Mouse (Mus musculus): Measurements from ENCODE around the gene Babam2. TPM values are rescaled to one million over a fixed set of nuclear protein-coding genes. Genes with fewer than 3 reads are reported as not detected.

Babam2 gene
- total and polyA plus RNA-seq, 2 experiments from 2014 or later, result 39.1 to 51.3 TPM

DNA sequence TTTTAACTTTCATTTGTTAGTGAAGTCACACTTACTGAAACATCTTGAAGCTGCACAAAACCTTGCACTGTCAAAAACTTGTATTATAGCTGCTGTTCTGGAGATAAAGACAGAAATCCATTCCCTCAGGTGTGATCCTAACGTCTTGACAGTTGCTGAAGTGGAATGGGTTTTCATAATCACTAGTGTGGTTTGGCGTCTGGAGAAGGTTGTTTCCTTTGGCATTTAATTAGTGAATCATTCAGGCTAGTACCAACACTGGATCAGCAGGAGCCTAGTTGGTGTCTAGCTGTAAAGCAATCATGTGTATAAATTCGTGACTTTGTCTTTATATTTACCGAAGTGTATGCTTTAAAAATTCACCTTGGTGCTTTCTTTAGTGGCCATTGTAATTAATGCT lies 1.4 kb downstream of the Babam2 start:
- DNase-seq (ENCODE audit: low spot score) (no peak), ATAC-seq (ENCODE audit: insufficient read depth, low read depth) (no peak)
- Histone ChIP-seq H3K4me2 (ENCODE audit: low read depth, low read length) (no peak overlapping the region), H3K27me3 (ENCODE audit: control insufficient read depth, insufficient read depth, low read length) (no peaks in the 10 kb centered on the region), H3K4me3 (ENCODE audit: low read depth, low read length) (peak overlapping the region; percentile 78; the same call in 1 of the 2 replicates), H3K36me3 (replicated peaks; ENCODE audit: control insufficient read depth, insufficient read depth, low read length) (peaks cover 19% of the 10 kb centered on the region), H3K9ac (replicated peaks; ENCODE audit: low read depth, low read length) (no peak overlapping the region), H3K4me1 (ENCODE audit: control insufficient read depth, insufficient read depth) (0 out of 2 replicates have a peak, but pooled peaks cover 4% of the 10 kb centered on the region), H3K9me3 (replicated peaks; ENCODE audit: control insufficient read depth, low read length) (no peaks in the 10 kb centered on the region), H3K27ac (ENCODE audit: low read depth) (no peak overlapping the region)
- TF ChIP-seq CTCF (IDR thresholded peaks at IDR 0.05; ENCODE audit: low read depth) (no peak), EP300 (IDR thresholded peaks at IDR 0.05; ENCODE audit: low read depth) (no peak)
- 53% methylated on average over 4 of the region's 4 CpGs for WGBS

DNA sequence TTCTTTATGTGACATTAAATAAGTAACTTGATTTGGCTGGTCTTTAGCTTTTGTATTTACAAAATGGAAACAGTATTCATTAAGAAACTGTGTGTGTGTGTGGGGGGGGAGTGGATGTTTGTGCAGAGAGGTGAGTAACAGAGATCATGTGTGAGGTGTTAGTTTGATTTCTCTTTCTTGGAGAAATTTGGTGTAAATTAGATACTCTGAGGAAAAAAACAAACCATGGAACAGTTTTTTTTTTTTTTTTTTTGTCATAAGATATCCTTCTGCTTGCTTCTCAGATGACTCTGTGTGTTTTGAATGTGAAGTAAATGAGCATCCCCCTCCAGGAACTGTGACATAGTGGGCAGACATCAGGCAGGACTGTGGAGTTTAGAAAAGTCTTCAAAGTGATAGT lies 1.9 kb downstream of the Babam2 start:
- no peaks in the 10 kb centered on the region for H3K9me3 ChIP-seq (replicated peaks; ENCODE audit: control insufficient read depth, low read length)
- no peak overlapping the region for H3K4me3 ChIP-seq (ENCODE audit: low read depth, low read length)
- H3K4me1 ChIP-seq (ENCODE audit: control insufficient read depth, insufficient read depth), result 0 out of 2 replicates have a peak, but pooled peaks cover 4% of the 10 kb centered on the region
- no peak overlapping the region for H3K4me2 ChIP-seq (ENCODE audit: low read depth, low read length)
- DNase-seq (ENCODE audit: low spot score) (no peak), ATAC-seq (ENCODE audit: insufficient read depth, low read depth) (no peak)
- H3K27me3 ChIP-seq (ENCODE audit: control insufficient read depth, insufficient read depth, low read length), result no peaks in the 10 kb centered on the region
- no peak overlapping the region for H3K9ac ChIP-seq (replicated peaks; ENCODE audit: low read depth, low read length)
- H3K27ac ChIP-seq (ENCODE audit: low read depth), result no peak overlapping the region
- H3K36me3 ChIP-seq (replicated peaks; ENCODE audit: control insufficient read depth, insufficient read depth, low read length), result peaks cover 19% of the 10 kb centered on the region
- no peak for TF ChIP-seq EP300 (IDR thresholded peaks at IDR 0.05; ENCODE audit: low read depth)

DNA sequence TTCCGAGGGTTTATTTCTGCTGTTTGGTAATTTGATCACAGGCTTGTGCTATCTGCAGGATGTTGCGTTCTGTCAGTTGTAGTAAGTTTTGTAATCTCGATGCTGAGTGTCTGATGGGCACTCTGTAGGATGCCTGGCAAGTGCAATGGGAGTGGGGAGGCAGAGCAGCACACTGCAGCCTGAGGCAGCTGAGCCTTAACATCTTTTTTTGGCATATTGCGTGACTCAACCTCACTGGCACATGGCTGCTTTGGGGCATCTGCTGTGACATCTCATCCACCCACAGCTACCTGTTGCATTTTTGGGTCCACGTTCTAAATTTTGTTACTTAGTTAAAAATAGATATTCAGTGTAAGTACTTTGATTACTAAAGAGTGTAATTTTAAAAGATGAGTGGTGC lies 7.5 kb downstream of the Babam2 start:
- peaks cover 26% of the 10 kb centered on the region for H3K36me3 ChIP-seq (replicated peaks; ENCODE audit: control insufficient read depth, insufficient read depth, low read length)
- no peak overlapping the region for H3K4me2 ChIP-seq (ENCODE audit: low read depth, low read length)
- no peak overlapping the region for H3K27ac ChIP-seq (ENCODE audit: low read depth)
- no peaks in the 10 kb centered on the region for H3K27me3 ChIP-seq (ENCODE audit: control insufficient read depth, insufficient read depth, low read length)
- H3K4me1 ChIP-seq (ENCODE audit: control insufficient read depth, insufficient read depth), result no peaks in the 10 kb centered on the region
- no peak overlapping the region for H3K4me3 ChIP-seq (ENCODE audit: low read depth, low read length)
- no peak overlapping the region for H3K9ac ChIP-seq (replicated peaks; ENCODE audit: low read depth, low read length)
- 84% methylated on average over 5 of the region's 5 CpGs for WGBS
- ATAC-seq (ENCODE audit: insufficient read depth, low read depth), result no peak
- H3K9me3 ChIP-seq (replicated peaks; ENCODE audit: control insufficient read depth, low read length), result no peaks in the 10 kb centered on the region
- TF ChIP-seq CTCF (IDR thresholded peaks at IDR 0.05; ENCODE audit: low read depth) (no peak), EP300 (IDR thresholded peaks at IDR 0.05; ENCODE audit: low read depth) (no peak)
- no peak for DNase-seq (ENCODE audit: low spot score)

DNA sequence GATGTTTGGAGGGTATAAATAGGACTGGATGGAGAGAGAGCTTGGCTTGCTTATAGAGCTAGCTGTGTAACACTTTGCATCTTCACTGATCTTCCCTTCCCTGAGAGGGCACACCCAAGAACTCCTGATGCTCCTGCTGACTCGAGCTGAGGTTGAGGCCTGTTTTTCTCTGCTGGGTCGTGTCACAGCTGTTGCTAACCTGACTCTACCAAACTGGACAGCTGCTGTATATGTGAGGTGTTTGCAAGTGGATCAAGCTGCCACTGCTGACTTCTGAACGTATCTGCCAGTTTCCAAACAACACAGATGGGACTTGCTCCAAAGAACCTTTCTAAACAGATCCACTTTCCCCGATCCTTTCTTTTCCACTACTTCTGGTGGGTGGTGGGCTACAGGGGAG lies 9.3 kb downstream of the Babam2 start:
- Histone ChIP-seq H3K27ac (ENCODE audit: low read depth) (no peak overlapping the region), H3K4me3 (ENCODE audit: low read depth, low read length) (no peak overlapping the region), H3K9me3 (replicated peaks; ENCODE audit: control insufficient read depth, low read length) (no peaks in the 10 kb centered on the region), H3K36me3 (replicated peaks; ENCODE audit: control insufficient read depth, insufficient read depth, low read length) (peaks cover 25% of the 10 kb centered on the region), H3K4me2 (ENCODE audit: low read depth, low read length) (no peak overlapping the region), H3K4me1 (ENCODE audit: control insufficient read depth, insufficient read depth) (no peaks in the 10 kb centered on the region), H3K27me3 (ENCODE audit: control insufficient read depth, insufficient read depth, low read length) (no peaks in the 10 kb centered on the region), H3K9ac (replicated peaks; ENCODE audit: low read depth, low read length) (no peak overlapping the region)
- TF ChIP-seq CTCF (IDR thresholded peaks at IDR 0.05; ENCODE audit: low read depth), result no peak
- no peak for TF ChIP-seq EP300 (IDR thresholded peaks at IDR 0.05; ENCODE audit: low read depth)
- 73% methylated on average over 4 of the region's 4 CpGs for WGBS
- DNase-seq (ENCODE audit: low spot score) (no peak), ATAC-seq (ENCODE audit: insufficient read depth, low read depth) (no peak)

DNA sequence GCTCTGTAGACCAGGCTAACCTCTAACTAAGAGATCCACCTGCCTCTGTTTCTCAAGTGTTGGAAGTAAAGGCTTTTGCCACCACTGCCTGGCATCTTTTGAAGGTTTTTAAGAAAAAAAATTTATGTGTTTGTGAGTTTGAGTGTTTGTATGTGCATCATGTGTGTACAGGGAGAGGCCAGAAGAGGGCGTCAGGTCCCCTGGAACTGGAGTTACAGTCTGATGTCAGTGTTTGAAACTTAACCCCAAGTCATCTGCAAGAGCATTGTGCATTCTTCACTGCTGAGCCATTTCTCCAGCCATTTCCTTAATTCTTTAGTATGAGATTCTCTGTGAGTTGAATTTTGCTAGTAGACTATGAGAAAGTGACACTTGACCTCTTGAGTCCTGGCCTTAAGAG lies 11.9 kb downstream of the Babam2 start:
- Histone ChIP-seq H3K27ac (ENCODE audit: low read depth) (no peak overlapping the region), H3K4me3 (ENCODE audit: low read depth, low read length) (no peak overlapping the region), H3K4me1 (ENCODE audit: control insufficient read depth, insufficient read depth) (0 out of 2 replicates have a peak, but pooled peaks cover 6% of the 10 kb centered on the region), H3K36me3 (replicated peaks; ENCODE audit: control insufficient read depth, insufficient read depth, low read length) (peaks cover 8% of the 10 kb centered on the region), H3K4me2 (ENCODE audit: low read depth, low read length) (no peak overlapping the region), H3K27me3 (ENCODE audit: control insufficient read depth, insufficient read depth, low read length) (no peaks in the 10 kb centered on the region), H3K9me3 (replicated peaks; ENCODE audit: control insufficient read depth, low read length) (no peaks in the 10 kb centered on the region), H3K9ac (replicated peaks; ENCODE audit: low read depth, low read length) (no peak overlapping the region)
- 88% methylated on average over 1 of the region's 1 CpGs for WGBS
- no peak for DNase-seq (ENCODE audit: low spot score)
- no peak for ATAC-seq (ENCODE audit: insufficient read depth, low read depth)
- TF ChIP-seq EP300 (IDR thresholded peaks at IDR 0.05; ENCODE audit: low read depth) (no peak), CTCF (IDR thresholded peaks at IDR 0.05; ENCODE audit: low read depth) (no peak)

DNA sequence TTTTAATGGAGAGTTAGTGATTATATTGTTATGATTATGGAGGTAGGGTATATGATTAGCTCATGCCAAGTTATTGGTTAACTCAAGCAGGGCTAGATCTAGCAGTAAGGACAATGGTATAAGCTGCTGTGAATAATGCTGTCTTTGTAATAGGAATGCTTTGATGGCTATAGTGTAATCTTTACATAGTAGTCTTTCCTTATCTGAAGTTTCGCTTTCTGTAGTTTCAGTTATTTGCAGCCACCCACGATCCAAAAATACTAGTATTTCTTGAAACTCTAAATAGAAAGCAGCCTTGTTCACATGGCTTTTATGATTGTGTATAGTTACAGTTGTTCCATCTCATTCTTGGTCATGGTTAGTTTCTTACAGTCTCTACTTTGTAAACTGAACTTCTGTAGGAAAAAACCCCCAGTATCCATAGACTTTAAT lies 15.8 kb downstream of the Babam2 start:
- H3K27ac ChIP-seq (ENCODE audit: low read depth), result no peak overlapping the region
- no peak for ATAC-seq (ENCODE audit: insufficient read depth, low read depth)

More for the DNA sequence above, 15.8 kb downstream of the Babam2 start:
- Histone ChIP-seq H3K4me3 (ENCODE audit: low read depth, low read length) (no peak overlapping the region), H3K4me2 (ENCODE audit: low read depth, low read length) (no peak overlapping the region), H3K9me3 (replicated peaks; ENCODE audit: control insufficient read depth, low read length) (no peaks in the 10 kb centered on the region), H3K9ac (replicated peaks; ENCODE audit: low read depth, low read length) (no peak overlapping the region), H3K36me3 (replicated peaks; ENCODE audit: control insufficient read depth, insufficient read depth, low read length) (no peaks in the 10 kb centered on the region; the same call in 1 of the 2 replicates), H3K4me1 (ENCODE audit: control insufficient read depth, insufficient read depth) (0 out of 2 replicates have a peak, but pooled peaks cover 6% of the 10 kb centered on the region), H3K27me3 (ENCODE audit: control insufficient read depth, insufficient read depth, low read length) (no peaks in the 10 kb centered on the region)
- TF ChIP-seq CTCF (IDR thresholded peaks at IDR 0.05; ENCODE audit: low read depth), result no peak
- TF ChIP-seq EP300 (IDR thresholded peaks at IDR 0.05; ENCODE audit: low read depth), result no peak
- 65% methylated on average over 2 of the region's 2 CpGs for WGBS
- DNase-seq (ENCODE audit: low spot score), result no peak
